Mouse (Mus musculus): ENCODE results near the gene Cox15.

- no peak for TF ChIP-seq CTCF (IDR thresholded peaks at IDR 0.05; ENCODE audit: low read depth, low read length)
- TF ChIP-seq POLR2A (IDR thresholded peaks at IDR 0.05; ENCODE audit: borderline replicate concordance, low read depth, low read length): no peak
Measured at GRCm38 (mm10) chr19:43699021-43699762, 53.6 kb downstream of the Cox15 start.
